Mouse (Mus musculus) C2C12 (cell line): ENCODE measurements at regions not wholly inside any gene's neighbourhood (a gene's known extent, or its start where the extent isn't known, plus 50 kb on each side); places are given as distances from the start of the nearest gene placed in this dataset.

Experiments used
- H3K27me3 ChIP-seq: one replicate; pipeline ENCODE4 v1.6.1; 2011; ENCODE audit not compliant: control insufficient read depth, insufficient read depth, insufficient read length
- H3K36me3 ChIP-seq: one replicate; pipeline ENCODE4 v1.6.1; 2011; ENCODE audit not compliant: control insufficient read depth, insufficient read depth
- H3K4me3 ChIP-seq: one replicate; pipeline ENCODE4 v1.5.1; 2011; ENCODE audit warnings: mild to moderate bottlenecking, control low read depth; ENCODE audit not compliant: poor library complexity, insufficient read depth, severe bottlenecking
- H3K79me2 ChIP-seq: one replicate; pipeline ENCODE4 v1.6.1; 2011; ENCODE audit not compliant: control insufficient read depth, insufficient read depth
- H3K79me3 ChIP-seq: one replicate; pipeline ENCODE4 v1.6.1; 2011; ENCODE audit warnings: low read depth, control low read depth
- H3ac ChIP-seq: one replicate; pipeline ENCODE3; 2011; ENCODE audit warnings: low read depth; ENCODE audit not compliant: control insufficient read depth, insufficient read length
- CEBPB ChIP-seq: IDR thresholded peaks from one replicate; pipeline ENCODE4 v1.6.1; 2011; ENCODE audit warnings: low read depth, mild to moderate bottlenecking, control low read depth, moderate library complexity
- CTCF ChIP-seq: IDR thresholded peaks from one replicate; pipeline ENCODE4 v1.5.1; 2011; ENCODE audit not compliant: control insufficient read depth, insufficient read depth, insufficient read length
- FOSL1 ChIP-seq: IDR thresholded peaks from one replicate; pipeline ENCODE4 v1.8.0; 2011; ENCODE audit warnings: mild to moderate bottlenecking, low read length; ENCODE audit not compliant: poor library complexity, insufficient read depth, severe bottlenecking
- MAX ChIP-seq: IDR thresholded peaks from one replicate; pipeline ENCODE4 v1.6.1; 2011; ENCODE audit warnings: mild to moderate bottlenecking, control low read depth
- MYOD1 ChIP-seq: IDR thresholded peaks from one replicate; pipeline ENCODE4 v1.6.1; 2011; ENCODE audit warnings: low read depth; ENCODE audit not compliant: control insufficient read depth, insufficient read length
- MYOG ChIP-seq: IDR thresholded peaks from one replicate; pipeline ENCODE4 v1.6.1; 2011; ENCODE audit not compliant: control insufficient read depth, insufficient read length; ENCODE audit errors: extremely low read depth
- USF1 ChIP-seq: IDR thresholded peaks from one replicate; pipeline ENCODE4 v1.6.1; 2011; ENCODE audit warnings: low read depth, mild to moderate bottlenecking, control low read depth, moderate library complexity

DNA sequence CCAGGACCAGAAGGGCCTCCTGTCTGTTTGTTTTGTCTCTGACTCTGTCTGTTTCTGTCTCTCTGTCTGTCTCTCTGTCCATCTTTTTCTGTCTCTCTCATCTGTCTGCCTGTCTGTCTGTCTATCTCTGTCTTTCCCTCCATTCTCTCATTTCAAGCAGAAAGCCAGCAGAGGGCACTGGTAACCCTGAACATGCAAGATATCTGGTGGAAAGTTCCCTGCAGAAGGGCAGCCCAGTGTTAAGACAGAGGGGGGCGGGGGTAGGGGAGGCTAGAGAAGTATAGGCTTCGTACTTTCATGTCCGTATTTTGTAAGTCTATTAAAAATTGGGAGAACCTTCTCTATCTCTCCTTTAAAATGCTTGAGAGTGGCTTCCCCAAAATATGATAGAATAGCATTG, 370.4 kb upstream of the Nr5a2 start:
- H3K79me2 ChIP-seq, result no peaks in the 10 kb centered on the region
- no peak overlapping the region for H3ac ChIP-seq
- no peaks in the 10 kb centered on the region for H3K27me3 ChIP-seq
- no peak overlapping the region for H3K4me3 ChIP-seq
- H3K79me3 ChIP-seq, result no peaks in the 10 kb centered on the region
- TF ChIP-seq CEBPB, result no peak
- TF ChIP-seq MYOG, result no peak
- no peak for TF ChIP-seq MYOD1
- no peak for TF ChIP-seq MAX
- TF ChIP-seq CTCF, result no peak
- no peak for TF ChIP-seq FOSL1
- TF ChIP-seq USF1, result no peak
- H3K36me3 ChIP-seq, result no peaks in the 10 kb centered on the region

GRCm38 (mm10) chr1:137323884-137324594, 363.8 kb upstream of the Nr5a2 start:
- Histone ChIP-seq H3K4me3 (no peak overlapping the region), H3K79me3 (no peaks in the 10 kb centered on the region), H3ac (no peak overlapping the region), H3K27me3 (no peaks in the 10 kb centered on the region), H3K36me3 (no peaks in the 10 kb centered on the region), H3K79me2 (no peaks in the 10 kb centered on the region)
- no peak for TF ChIP-seq MYOG
- TF ChIP-seq FOSL1, result no peak
- TF ChIP-seq USF1, result no peak
- TF ChIP-seq CEBPB, result no peak
- TF ChIP-seq MYOD1, result no peak
- TF ChIP-seq MAX, result no peak
- no peak for TF ChIP-seq CTCF

GRCm38 (mm10) chr1:137323035-137323680, 362.9 kb upstream of the Nr5a2 start:
- Histone ChIP-seq H3K79me3 (no peaks in the 10 kb centered on the region), H3K79me2 (no peaks in the 10 kb centered on the region), H3ac (no peak overlapping the region), H3K36me3 (no peaks in the 10 kb centered on the region), H3K27me3 (no peaks in the 10 kb centered on the region), H3K4me3 (no peak overlapping the region)
- no peak for TF ChIP-seq CTCF
- TF ChIP-seq USF1, result no peak
- no peak for TF ChIP-seq CEBPB
- TF ChIP-seq FOSL1, result no peak
- no peak for TF ChIP-seq MAX
- no peak for TF ChIP-seq MYOG
- no peak for TF ChIP-seq MYOD1

DNA sequence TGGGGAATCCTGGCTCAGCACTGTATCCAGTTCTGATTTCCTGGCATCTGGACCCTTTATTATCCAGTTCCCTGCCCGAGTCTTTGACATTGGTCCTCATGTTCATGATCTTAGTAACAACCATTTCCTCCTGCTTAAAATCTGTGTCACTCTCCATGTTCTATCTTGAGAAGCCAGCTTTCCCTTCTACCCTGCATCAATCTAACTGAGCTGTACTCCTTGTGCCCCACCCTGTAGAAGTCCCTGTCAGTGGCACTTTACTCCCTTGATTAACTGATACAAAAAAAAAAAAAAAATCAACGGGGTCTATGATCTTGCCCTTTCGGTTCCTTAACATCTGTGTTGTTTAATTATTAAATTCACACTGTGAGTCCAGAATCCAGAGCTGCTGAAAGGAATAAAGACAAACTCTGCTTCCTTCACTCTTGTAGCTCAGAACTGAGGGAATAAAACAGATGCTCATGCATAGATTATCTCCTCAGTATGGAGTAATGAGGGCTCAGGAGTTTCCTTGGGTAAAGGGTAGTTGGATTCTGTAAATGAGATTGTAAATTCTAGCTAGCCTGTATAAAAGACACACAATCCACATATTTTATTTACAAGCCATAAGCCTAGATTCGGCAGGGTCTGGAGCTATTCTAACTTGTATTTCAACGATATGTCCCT, 342.6 kb upstream of the Nr5a2 start:
- H3K79me3 ChIP-seq, result no peaks in the 10 kb centered on the region
- no peaks in the 10 kb centered on the region for H3K36me3 ChIP-seq
- H3K4me3 ChIP-seq, result no peak overlapping the region
- H3K79me2 ChIP-seq, result no peaks in the 10 kb centered on the region
- TF ChIP-seq MYOG, result no peak
- TF ChIP-seq MYOD1, result no peak
- no peak for TF ChIP-seq USF1
- no peak for TF ChIP-seq CTCF
- no peak for TF ChIP-seq MAX
- no peak for TF ChIP-seq FOSL1
- TF ChIP-seq CEBPB, result no peak
- H3K27me3 ChIP-seq, result no peaks in the 10 kb centered on the region
- H3ac ChIP-seq, result no peak overlapping the region

GRCm38 (mm10) chr1:137297780-137298569, 337.7 kb upstream of the Nr5a2 start:
- Histone ChIP-seq H3K27me3 (no peaks in the 10 kb centered on the region), H3K36me3 (no peaks in the 10 kb centered on the region), H3K4me3 (no peak overlapping the region), H3K79me3 (no peaks in the 10 kb centered on the region), H3K79me2 (no peaks in the 10 kb centered on the region), H3ac (no peak overlapping the region)
- TF ChIP-seq MYOD1 (no peak), USF1 (no peak), CEBPB (no peak), MYOG (no peak), FOSL1 (no peak), CTCF (no peak), MAX (no peak)
